Mouse (Mus musculus) limb, embryonic 11.5 days (tissue): ENCODE results near the gene Ppt2. TPM values are rescaled to one million over a fixed set of nuclear protein-coding genes. Genes with fewer than 3 reads are reported as not detected.

ENCODE experiments used
- ATAC-seq: fragments of 200-750 bp; cut with Nextera tagmentation; 2 replicates; pipeline ENCODE4 v1.8.0; 2017; ENCODE audit warnings: low read depth; ENCODE audit not compliant: insufficient number of reproducible peaks, low FRiP score, low TSS enrichment
- DNase-seq: peaks from one replicate; pipeline ENCODE4 v3.0.0-alpha.2; 2015; ENCODE audit warnings: low spot score
- H3K27ac ChIP-seq: fragments of 300-500 bp; sonication (generic); replicated peaks from 2 replicates; pipeline ENCODE4 v1.5.1; 2014; ENCODE audit warnings: low read depth, mild to moderate bottlenecking, low read length
- H3K27me3 ChIP-seq: fragments of 300-500 bp; sonication (generic); 2 replicates; pipeline ENCODE4 v1.6.1; 2014; ENCODE audit warnings: mild to moderate bottlenecking, low read length, mixed read lengths; ENCODE audit not compliant: control insufficient read depth, insufficient read depth
- H3K36me3 ChIP-seq: fragments of 300-500 bp; sonication (generic); 2 replicates; pipeline ENCODE4 v1.6.1; 2014; ENCODE audit warnings: mild to moderate bottlenecking, low read length, moderate library complexity, mixed read lengths; ENCODE audit not compliant: control insufficient read depth, insufficient read depth
- H3K4me1 ChIP-seq: fragments of 300-500 bp; sonication (generic); 2 replicates; pipeline ENCODE4 v1.6.1; 2014; ENCODE audit warnings: low read length, mixed read lengths; ENCODE audit not compliant: control insufficient read depth, insufficient read depth
- H3K4me2 ChIP-seq: fragments of 300-500 bp; sonication (generic); 2 replicates; pipeline ENCODE4 v1.6.1; 2014; ENCODE audit warnings: low read depth, mild to moderate bottlenecking, moderate library complexity; ENCODE audit not compliant: severe bottlenecking
- H3K4me3 ChIP-seq: fragments of 300-500 bp; sonication (generic); 2 replicates; pipeline ENCODE4 v1.5.1; 2014; ENCODE audit warnings: low read depth, low read length
- H3K9ac ChIP-seq: fragments of 300-500 bp; sonication (generic); 2 replicates; pipeline ENCODE4 v1.6.1; 2014; ENCODE audit warnings: mild to moderate bottlenecking, low read length
- H3K9me3 ChIP-seq: fragments of 300-500 bp; sonication (generic); 2 replicates; pipeline ENCODE4 v1.6.1; 2016; ENCODE audit warnings: low read length; ENCODE audit not compliant: control insufficient read depth
- WGBS: fragments of 180-500 bp; shearing (Covaris S2); extraction: QIAGEN DNeasy Blood & Tissue Kit; methylation state at CpG from one replicate; pipeline ENCODE4 v1.1.7; 2014; 5-methylcytosine and 5-hydroxymethylcytosine counted together
- polyA plus RNA-seq: library from polyadenylated mRNA; unstranded; fragments of >200 nt; fragmentation: Nextera tagmentation; extraction: Ambion mirVana; gene quantifications from 2 replicates; pipeline ENCODE4 v1.2.1, GENCODE M21; 2014

The Ppt2 gene
- polyA plus RNA-seq, 1 experiment from 2014 or later: 26.1 TPM

DNA sequence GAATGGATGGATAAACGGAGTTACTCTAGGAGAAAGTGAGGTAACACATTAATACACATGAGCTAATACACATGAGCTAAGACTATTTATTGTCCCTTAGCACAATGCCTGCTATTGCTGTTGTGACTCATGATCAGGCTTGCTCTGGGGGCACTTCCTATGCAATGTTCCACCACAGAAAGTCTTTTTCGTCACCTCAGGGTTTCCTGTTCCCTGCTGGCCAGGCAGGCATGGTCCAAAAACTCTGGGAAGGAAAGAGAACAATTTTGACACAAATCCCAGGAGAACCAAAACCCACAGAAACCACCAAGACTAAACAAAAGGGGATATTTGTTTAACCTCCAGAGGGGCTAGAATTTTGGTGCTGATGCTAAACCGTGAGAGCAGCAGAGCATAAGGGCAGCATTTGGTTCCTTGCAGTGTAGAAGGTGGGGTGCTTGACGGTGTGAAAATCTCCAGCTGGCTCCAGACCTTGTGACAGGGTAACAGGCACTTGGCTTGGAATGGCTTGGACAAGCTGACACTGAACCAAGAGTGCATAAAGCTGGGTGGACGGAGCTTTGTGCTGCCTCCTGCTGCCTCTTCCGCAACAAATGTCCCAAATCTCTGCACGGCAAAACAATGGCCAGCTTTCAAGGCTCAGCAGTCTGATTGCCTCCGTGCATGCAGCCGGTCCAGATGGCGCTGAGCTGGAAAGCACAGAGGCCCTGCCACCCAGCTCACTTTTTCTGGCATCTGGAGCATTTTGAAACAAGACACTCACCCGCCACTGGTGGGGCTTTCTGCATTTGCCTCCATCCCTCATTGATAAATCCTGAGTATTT lies 12.7 kb upstream of the Ppt2 start:
- peak overlapping the region; percentile 8; the same call in 1 of the 2 replicates for H3K4me2 ChIP-seq
- peak overlapping the region; percentile 83 for H3K27ac ChIP-seq
- 18% methylated on average over 11 of the region's 11 CpGs for WGBS
- H3K4me1 ChIP-seq: peaks cover 11% of the 10 kb centered on the region
- H3K27me3 ChIP-seq: no peaks in the 10 kb centered on the region
- 0 out of 2 replicates have a peak, but pooled peaks have one; percentile 18 for ATAC-seq
- H3K9me3 ChIP-seq: no peaks in the 10 kb centered on the region
- peak overlapping the region; percentile 34; the same call in 1 of the 2 replicates for H3K9ac ChIP-seq
- no peaks in the 10 kb centered on the region for H3K36me3 ChIP-seq
- peak; percentile 60 for DNase-seq
- no peak overlapping the region for H3K4me3 ChIP-seq

DNA sequence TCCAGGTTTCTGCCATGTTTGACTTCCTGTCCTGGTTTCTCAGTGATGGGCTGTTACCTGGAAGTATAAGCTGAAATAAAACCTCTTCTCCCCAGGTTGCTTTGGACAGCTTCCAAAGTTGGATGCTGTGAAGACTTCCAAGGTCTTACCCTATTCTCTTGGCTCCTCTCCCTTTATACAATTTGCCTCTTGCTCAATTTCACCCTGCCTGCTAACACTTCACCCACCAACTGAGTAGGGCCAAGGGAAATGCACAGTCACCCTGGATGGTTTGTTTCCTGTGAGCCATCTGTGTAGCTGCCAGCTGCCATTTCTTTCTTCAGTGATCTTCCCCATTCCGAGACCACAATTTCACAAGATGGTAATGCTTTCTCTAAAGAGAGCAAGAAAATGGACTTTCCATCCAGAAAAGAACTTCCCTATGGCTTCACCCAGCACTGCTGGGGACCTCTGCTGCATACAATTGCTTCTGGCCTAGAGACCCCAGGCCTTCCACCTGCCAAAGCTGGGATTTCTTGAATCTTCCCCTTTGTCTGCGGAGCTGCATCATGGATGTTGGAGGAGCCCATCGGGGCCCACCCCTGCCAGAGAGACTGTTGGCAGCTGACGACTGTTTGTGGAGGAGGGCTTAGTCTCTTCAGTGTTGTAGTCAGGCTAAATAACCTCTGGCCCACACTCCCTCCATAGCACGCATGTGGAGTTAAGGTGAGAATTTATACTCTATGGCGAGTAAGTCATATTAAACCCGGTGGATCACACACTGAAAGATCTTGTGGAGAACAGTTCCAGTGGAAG lies 11.3 kb upstream of the Ppt2 start:
- Histone ChIP-seq H3K27ac (no peak overlapping the region), H3K4me2 (no peak overlapping the region), H3K9me3 (no peaks in the 10 kb centered on the region), H3K9ac (no peak overlapping the region), H3K4me3 (no peak overlapping the region), H3K36me3 (no peaks in the 10 kb centered on the region), H3K27me3 (no peaks in the 10 kb centered on the region), H3K4me1 (peaks cover 11% of the 10 kb centered on the region)
- DNase-seq: no peak
- ATAC-seq: no peak
- 82% methylated on average over 7 of the region's 7 CpGs for WGBS

DNA sequence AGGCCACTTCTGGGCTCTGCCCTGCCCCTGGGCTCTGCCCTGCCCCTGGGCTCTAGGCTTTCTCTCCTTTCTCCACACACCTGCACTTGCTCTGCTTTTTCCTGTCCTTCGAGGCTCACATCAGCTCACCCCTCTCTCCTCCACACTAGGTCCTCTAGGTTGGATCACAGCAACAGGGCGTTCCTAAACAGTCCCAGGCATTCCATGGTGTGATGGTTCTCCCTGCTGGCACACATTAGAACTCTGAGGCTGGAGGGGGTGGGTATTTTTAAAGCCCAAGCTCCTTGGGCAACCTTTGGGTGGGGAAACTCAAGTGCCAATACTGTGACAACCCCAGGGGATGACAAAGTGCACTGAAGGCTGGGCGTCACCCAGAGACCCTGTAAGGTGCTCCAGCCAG lies 9.1 kb upstream of the Ppt2 start:
- ATAC-seq (no peak), DNase-seq (no peak)
- H3K4me1 ChIP-seq: peaks cover 14% of the 10 kb centered on the region
- no peak overlapping the region; the same call in 1 of the 2 replicates for H3K4me2 ChIP-seq
- H3K27me3 ChIP-seq: peaks cover 3% of the 10 kb centered on the region
- H3K9ac ChIP-seq: no peak overlapping the region
- H3K4me3 ChIP-seq: no peak overlapping the region
- H3K36me3 ChIP-seq: no peaks in the 10 kb centered on the region
- 71% methylated on average over 3 of the region's 3 CpGs for WGBS
- no peak overlapping the region for H3K27ac ChIP-seq
- H3K9me3 ChIP-seq: no peaks in the 10 kb centered on the region

DNA sequence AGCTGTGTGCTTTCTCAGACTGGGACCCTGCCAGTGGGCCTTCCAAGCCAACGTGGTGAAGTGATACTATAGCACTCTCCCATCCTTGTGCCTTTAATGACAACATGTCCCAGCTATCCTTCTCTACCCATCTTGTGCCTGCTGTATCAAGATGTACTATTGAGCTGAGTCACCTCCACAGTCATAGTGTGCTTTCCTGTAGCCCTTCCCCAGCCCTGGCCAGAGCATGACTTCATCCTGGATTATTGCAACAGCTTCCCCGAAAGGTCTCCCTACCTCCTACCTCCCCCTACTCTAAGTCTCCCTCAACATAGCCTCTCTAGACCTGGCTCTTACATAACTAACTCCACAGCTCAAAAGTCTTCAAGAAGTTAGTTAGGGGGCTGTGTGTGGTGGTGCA lies 7.4 kb upstream of the Ppt2 start:
- ATAC-seq (no peak), DNase-seq (no peak)
- Histone ChIP-seq H3K4me2 (no peak overlapping the region), H3K27ac (no peak overlapping the region), H3K27me3 (peaks cover 20% of the 10 kb centered on the region), H3K36me3 (no peaks in the 10 kb centered on the region), H3K9ac (no peak overlapping the region), H3K9me3 (no peaks in the 10 kb centered on the region), H3K4me1 (peaks cover 10% of the 10 kb centered on the region), H3K4me3 (no peak overlapping the region)
- WGBS: 62% methylated on average over 2 of the region's 2 CpGs

DNA sequence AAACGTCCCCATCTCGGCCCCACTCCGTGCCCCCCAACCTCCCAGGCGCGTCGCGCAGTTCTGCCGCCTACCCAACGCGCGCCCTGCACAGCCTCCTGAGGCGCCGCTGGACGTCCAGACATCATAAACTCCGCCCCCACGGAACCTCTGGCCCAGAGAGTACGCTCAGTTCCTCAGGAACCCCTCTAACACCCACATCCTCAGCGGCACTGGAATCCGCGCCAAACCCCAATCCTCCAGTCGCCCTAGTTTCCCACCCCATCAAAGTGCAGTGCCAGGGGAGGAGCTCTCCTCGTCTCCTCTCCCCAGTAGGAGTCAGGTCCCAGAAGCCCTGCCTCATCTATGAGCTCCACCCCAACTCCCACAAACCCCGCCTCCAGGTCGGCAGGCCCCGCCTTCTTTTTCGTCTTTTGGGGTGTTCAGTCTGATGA lies 4.0 kb upstream of the Ppt2 start:
- Histone ChIP-seq H3K9ac (0 out of 2 replicates have a peak overlapping the region, but pooled peaks have one; percentile 32), H3K27ac (no peak overlapping the region), H3K9me3 (no peaks in the 10 kb centered on the region), H3K4me2 (peak overlapping the region; percentile 71), H3K27me3 (peaks cover 31% of the 10 kb centered on the region), H3K36me3 (no peaks in the 10 kb centered on the region), H3K4me3 (peak overlapping the region; percentile 21), H3K4me1 (peaks cover 22% of the 10 kb centered on the region)
- ATAC-seq (no peak; the same call in 1 of the 2 replicates), DNase-seq (peak; percentile 64)
- WGBS: under 1% methylated on average over 26 of the region's 26 CpGs

DNA sequence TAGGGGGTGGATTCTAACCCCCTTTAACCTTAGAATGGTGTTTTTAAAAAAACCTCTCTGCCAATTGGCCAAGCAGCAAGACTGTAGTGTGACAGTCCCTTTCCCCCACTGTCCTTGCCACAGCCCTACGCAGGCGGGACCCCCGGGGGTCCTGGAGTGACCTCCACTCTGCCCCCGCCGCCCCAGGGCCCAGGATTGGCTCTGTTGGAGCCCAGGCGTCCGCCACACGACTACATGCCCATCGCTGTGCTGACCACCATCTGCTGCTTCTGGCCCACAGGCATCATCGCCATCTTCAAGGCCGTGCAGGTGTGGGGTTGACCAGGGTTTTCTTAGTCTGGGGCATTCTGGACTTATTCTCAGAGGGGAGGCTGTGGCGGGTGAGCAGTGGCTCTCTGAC lies 3.3 kb upstream of the Ppt2 start:
- no peak for DNase-seq
- ATAC-seq: no peak
- H3K9ac ChIP-seq: no peak overlapping the region
- H3K4me2 ChIP-seq: peak overlapping the region; percentile 71
- H3K4me3 ChIP-seq: peak overlapping the region; percentile 21
- H3K36me3 ChIP-seq: no peaks in the 10 kb centered on the region
- WGBS: 3% methylated on average over 11 of the region's 12 CpGs
- peaks cover 31% of the 10 kb centered on the region for H3K27me3 ChIP-seq
- H3K27ac ChIP-seq: no peak overlapping the region
- peaks cover 24% of the 10 kb centered on the region for H3K4me1 ChIP-seq
- no peaks in the 10 kb centered on the region for H3K9me3 ChIP-seq

DNA sequence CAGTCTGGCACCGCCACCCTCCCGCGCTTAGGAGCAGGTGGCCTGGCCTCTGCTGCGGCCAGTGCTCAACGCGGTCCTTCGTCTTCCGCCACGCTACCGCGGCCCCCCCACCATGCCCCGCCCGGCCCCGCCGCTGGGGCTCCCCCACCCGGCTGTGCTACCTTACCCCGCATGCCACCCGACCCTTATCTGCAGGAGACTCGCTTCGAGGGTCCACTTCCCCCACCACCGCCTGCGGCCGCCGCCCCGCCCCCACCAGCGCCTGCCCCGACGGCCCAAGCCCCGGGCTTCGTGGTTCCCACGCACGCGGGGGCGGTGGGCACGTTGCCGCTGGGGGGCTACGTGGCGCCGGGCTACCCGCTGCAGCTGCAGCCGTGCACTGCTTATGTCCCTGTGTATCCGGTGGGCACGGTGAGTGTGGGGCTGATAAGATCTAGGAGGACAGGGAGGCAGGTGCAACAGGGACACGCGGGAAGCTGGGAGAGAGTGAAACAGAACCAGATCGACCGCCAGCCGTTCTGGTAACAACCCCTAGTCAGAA lies 2.5 kb upstream of the Ppt2 start:
- 3% methylated on average over 48 of the region's 48 CpGs for WGBS
- H3K36me3 ChIP-seq: no peaks in the 10 kb centered on the region
- peak overlapping the region; percentile 35 for H3K4me2 ChIP-seq
- no peak overlapping the region for H3K27ac ChIP-seq
- ATAC-seq: no peak
- peaks cover 31% of the 10 kb centered on the region for H3K27me3 ChIP-seq
- peaks cover 31% of the 10 kb centered on the region for H3K4me1 ChIP-seq
- no peak for DNase-seq
- peak overlapping the region; percentile 20 for H3K4me3 ChIP-seq
- H3K9me3 ChIP-seq: no peaks in the 10 kb centered on the region
- peak overlapping the region; percentile 13; the same call in 1 of the 2 replicates for H3K9ac ChIP-seq
